Mouse (Mus musculus): ENCODE measurements around the gene Cxcr5. TPM values are rescaled to one million over a fixed set of nuclear protein-coding genes. Genes with fewer than 3 reads are reported as not detected.

The Cxcr5 gene
- total and polyA plus RNA-seq, 2 experiments from 2014 or later = not detected

DNA sequence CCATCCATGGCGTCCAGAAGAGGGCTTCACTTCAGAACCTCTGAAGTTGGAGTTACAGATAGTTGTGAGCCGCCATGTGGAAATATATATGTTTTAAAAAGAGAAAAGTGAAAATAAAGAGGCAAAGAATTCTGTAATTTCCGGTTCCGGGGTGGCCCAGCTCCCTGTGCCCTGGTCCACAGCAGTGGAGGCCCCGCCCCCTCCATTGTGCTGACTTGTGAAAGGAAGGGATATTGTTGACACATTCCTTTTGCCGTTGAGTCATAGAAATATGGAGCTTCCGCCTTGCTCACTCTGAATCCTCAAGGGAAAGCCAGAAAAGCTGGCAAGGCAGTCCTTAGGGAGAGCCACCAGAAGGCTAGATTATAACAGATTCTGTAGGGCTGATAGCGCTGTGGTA is 9.5 kb downstream of the Cxcr5 start:
- H3K27ac ChIP-seq (ENCODE audit: low read depth, low read length) = no peak overlapping the region
- no peaks in the 10 kb centered on the region for H3K36me3 ChIP-seq (ENCODE audit: insufficient read depth)
- DNase-seq = no peak
- no peak overlapping the region for H3K4me3 ChIP-seq (ENCODE audit: low read depth, low read length)
- H3K27me3 ChIP-seq (ENCODE audit: insufficient read depth, low read length) = no peaks in the 10 kb centered on the region
- H3K4me2 ChIP-seq (ENCODE audit: low read depth) = no peak overlapping the region
- no peak overlapping the region for H3K9ac ChIP-seq
- no peaks in the 10 kb centered on the region for H3K9me3 ChIP-seq (ENCODE audit: low read length)
- H3K4me1 ChIP-seq (ENCODE audit: insufficient read depth) = no peaks in the 10 kb centered on the region
- 76% methylated on average over 8 of the region's 8 CpGs for WGBS
- no peak for ATAC-seq
- TF ChIP-seq CTCF (IDR thresholded peaks at IDR 0.05; ENCODE audit: low read depth) = no peak

DNA sequence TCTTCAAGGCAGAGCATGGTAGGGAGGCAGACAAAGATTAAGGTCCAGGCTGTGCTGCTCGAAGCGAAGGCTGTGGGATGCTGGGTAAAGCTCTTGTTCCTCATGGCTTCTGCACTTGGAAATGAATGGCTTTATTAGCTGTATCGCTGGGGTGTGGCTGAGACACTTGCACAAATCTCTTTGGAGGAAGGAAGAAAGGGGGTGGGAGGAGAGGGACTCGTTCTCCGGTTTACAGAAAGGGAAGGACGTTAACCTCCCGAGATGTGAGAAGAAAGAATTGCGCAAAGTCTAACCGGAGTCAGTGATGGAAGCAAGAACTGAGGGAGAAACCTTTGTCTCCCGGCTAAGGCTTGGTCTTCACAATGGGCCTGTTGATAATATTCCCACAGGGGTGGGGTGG is 10.5 kb downstream of the Cxcr5 start:
- WGBS = 88% methylated on average over 10 of the region's 10 CpGs
- no peak for TF ChIP-seq CTCF (IDR thresholded peaks at IDR 0.05; ENCODE audit: low read depth)
- DNase-seq = no peak

DNA sequence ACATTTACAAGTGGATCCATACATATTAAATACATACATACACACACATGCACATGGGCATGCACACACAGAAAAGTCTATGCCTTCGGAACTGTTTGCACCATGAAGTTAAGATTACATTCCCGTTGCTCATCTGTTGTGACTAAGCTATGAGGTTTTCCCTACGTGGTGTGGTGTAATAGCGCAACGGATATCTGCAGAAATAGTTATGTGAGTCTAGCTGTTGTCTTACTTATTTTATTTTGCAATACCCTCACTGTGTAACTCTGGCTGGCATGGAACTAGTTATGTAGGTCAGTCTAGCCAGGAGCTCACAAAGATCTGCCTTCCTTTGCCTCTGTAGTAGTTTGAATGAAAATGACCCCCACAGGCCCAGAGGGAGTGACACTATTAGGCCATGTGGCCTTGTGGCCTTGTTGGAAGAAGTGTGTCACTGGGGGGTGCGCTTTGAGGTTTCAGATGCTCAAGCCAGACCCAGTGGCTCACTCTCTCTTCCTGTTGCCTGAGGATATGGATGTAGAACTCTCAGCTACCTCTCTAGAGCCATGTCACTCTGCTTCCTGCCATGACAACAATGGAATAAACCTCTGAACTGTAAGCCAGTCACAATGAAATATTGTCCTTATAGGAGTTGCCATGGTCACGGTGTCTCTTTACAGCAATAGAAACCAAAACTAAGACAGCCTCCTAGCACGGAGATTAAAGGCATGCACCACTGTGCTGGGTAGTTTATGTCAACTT is 13.1 kb downstream of the Cxcr5 start:
- H3K36me3 ChIP-seq (ENCODE audit: insufficient read depth) = no peaks in the 10 kb centered on the region
- no peak for ATAC-seq
- WGBS = 96% methylated on average over 8 of the region's 8 CpGs

More for the DNA sequence above, 10.5 kb downstream of the Cxcr5 start:
- no peaks in the 10 kb centered on the region for H3K27me3 ChIP-seq (ENCODE audit: insufficient read depth, low read length)
- no peaks in the 10 kb centered on the region for H3K36me3 ChIP-seq (ENCODE audit: insufficient read depth)
- no peaks in the 10 kb centered on the region for H3K9me3 ChIP-seq (ENCODE audit: low read length)
- no peaks in the 10 kb centered on the region for H3K4me1 ChIP-seq (ENCODE audit: insufficient read depth)
- no peak overlapping the region for H3K4me2 ChIP-seq (ENCODE audit: low read depth)
- H3K27ac ChIP-seq (ENCODE audit: low read depth, low read length) = no peak overlapping the region
- H3K4me3 ChIP-seq (ENCODE audit: low read depth, low read length) = no peak overlapping the region
- ATAC-seq = no peak
- no peak overlapping the region for H3K9ac ChIP-seq

DNA sequence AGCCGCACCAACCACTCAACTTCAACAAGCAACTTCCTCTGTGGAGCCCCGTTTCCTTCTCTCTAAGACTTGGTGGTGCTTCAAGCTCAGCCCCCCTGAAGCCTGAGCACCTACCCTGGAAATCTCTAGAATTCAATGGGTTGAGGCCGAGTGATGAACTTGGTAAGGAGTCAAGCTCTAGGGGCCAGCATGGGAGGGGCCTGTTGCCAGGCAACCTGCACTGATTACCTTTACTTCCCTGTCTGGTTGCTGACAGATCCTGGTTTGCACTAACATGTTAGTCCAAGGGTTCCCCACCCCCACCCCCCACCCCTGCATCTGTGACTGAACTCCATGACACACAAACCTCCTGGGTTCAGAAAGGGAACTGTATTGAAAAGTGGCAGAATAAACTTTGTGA is 16.7 kb downstream of the Cxcr5 start:
- H3K4me2 ChIP-seq (ENCODE audit: low read depth) = no peak overlapping the region
- H3K4me3 ChIP-seq (ENCODE audit: low read depth, low read length) = no peak overlapping the region
- no peaks in the 10 kb centered on the region for H3K36me3 ChIP-seq (ENCODE audit: insufficient read depth)
- ATAC-seq (no peak), DNase-seq (no peak)
- no peak overlapping the region for H3K27ac ChIP-seq (ENCODE audit: low read depth, low read length)
- H3K4me1 ChIP-seq (ENCODE audit: insufficient read depth) = no peaks in the 10 kb centered on the region
- H3K9ac ChIP-seq = no peak overlapping the region
- no peaks in the 10 kb centered on the region for H3K9me3 ChIP-seq (ENCODE audit: low read length)
- TF ChIP-seq CTCF (IDR thresholded peaks at IDR 0.05; ENCODE audit: low read depth) = no peak
- H3K27me3 ChIP-seq (ENCODE audit: insufficient read depth, low read length) = no peaks in the 10 kb centered on the region
- 77% methylated on average over 3 of the region's 3 CpGs for WGBS

More for the DNA sequence above, 13.1 kb downstream of the Cxcr5 start:
- DNase-seq = no peak
- Histone ChIP-seq H3K27me3 (ENCODE audit: insufficient read depth, low read length) (no peaks in the 10 kb centered on the region), H3K4me1 (ENCODE audit: insufficient read depth) (no peaks in the 10 kb centered on the region), H3K27ac (ENCODE audit: low read depth, low read length) (no peak overlapping the region), H3K4me3 (ENCODE audit: low read depth, low read length) (no peak overlapping the region), H3K4me2 (ENCODE audit: low read depth) (no peak overlapping the region), H3K9me3 (ENCODE audit: low read length) (no peaks in the 10 kb centered on the region), H3K9ac (no peak overlapping the region)
- no peak for TF ChIP-seq CTCF (IDR thresholded peaks at IDR 0.05; ENCODE audit: low read depth)

DNA sequence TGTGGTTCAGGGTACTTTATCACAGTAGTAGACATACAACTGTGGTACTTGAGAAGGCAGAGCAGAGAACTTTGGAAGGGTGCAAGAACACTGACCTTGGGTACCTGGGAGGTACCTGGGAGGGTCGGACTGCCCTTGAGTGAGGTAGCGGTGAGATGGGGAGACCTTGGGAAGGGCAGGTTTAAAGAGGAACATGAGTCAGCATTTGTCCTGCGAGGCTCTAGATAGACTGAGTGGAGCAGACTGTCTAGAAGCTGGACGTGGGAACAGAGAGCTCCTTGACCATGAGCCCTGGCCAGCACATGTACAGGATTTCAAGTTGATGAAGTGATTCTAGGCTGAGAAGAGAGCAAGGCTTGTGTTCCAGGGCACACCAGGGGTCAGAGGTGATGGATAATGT is 19.3 kb downstream of the Cxcr5 start:
- 87% methylated on average over 4 of the region's 4 CpGs for WGBS
- no peak overlapping the region for H3K4me2 ChIP-seq (ENCODE audit: low read depth)
- no peak overlapping the region for H3K27ac ChIP-seq (ENCODE audit: low read depth, low read length)
- no peaks in the 10 kb centered on the region for H3K4me1 ChIP-seq (ENCODE audit: insufficient read depth)
- DNase-seq (no peak), ATAC-seq (no peak)
- no peaks in the 10 kb centered on the region for H3K9me3 ChIP-seq (ENCODE audit: low read length)
- no peak for TF ChIP-seq CTCF (IDR thresholded peaks at IDR 0.05; ENCODE audit: low read depth)
- no peak overlapping the region for H3K4me3 ChIP-seq (ENCODE audit: low read depth, low read length)
- no peak overlapping the region for H3K9ac ChIP-seq
- no peaks in the 10 kb centered on the region for H3K27me3 ChIP-seq (ENCODE audit: insufficient read depth, low read length)
- H3K36me3 ChIP-seq (ENCODE audit: insufficient read depth) = no peaks in the 10 kb centered on the region

DNA sequence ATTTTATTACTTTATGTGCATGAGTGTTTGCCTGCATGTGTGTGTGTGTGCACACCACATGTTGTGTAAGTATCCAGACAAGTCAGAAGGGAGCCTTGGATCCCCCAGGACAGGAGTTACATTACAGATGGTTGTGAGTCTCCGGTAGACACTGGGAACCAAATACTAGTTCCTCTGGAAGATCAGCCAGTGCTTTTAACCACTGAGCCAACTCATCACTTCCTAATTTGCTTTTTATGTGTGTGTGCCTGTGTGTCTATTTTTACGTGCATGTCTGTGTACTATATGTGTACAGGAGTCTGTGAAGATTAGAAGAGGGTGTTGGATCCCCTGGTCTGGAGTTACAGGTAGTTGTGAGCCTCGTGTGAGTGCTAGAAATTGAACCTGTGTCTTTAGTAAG is 21.0 kb downstream of the Cxcr5 start:
- Histone ChIP-seq H3K27ac (ENCODE audit: low read depth, low read length) (no peak overlapping the region), H3K9ac (no peak overlapping the region), H3K4me3 (ENCODE audit: low read depth, low read length) (no peak overlapping the region), H3K36me3 (ENCODE audit: insufficient read depth) (no peaks in the 10 kb centered on the region), H3K27me3 (ENCODE audit: insufficient read depth, low read length) (no peaks in the 10 kb centered on the region), H3K9me3 (ENCODE audit: low read length) (no peaks in the 10 kb centered on the region), H3K4me1 (ENCODE audit: insufficient read depth) (no peaks in the 10 kb centered on the region), H3K4me2 (ENCODE audit: low read depth) (no peak overlapping the region)
- ATAC-seq (no peak), DNase-seq (no peak)
- TF ChIP-seq CTCF (IDR thresholded peaks at IDR 0.05; ENCODE audit: low read depth) = no peak
- 88% methylated on average over 3 of the region's 3 CpGs for WGBS

DNA sequence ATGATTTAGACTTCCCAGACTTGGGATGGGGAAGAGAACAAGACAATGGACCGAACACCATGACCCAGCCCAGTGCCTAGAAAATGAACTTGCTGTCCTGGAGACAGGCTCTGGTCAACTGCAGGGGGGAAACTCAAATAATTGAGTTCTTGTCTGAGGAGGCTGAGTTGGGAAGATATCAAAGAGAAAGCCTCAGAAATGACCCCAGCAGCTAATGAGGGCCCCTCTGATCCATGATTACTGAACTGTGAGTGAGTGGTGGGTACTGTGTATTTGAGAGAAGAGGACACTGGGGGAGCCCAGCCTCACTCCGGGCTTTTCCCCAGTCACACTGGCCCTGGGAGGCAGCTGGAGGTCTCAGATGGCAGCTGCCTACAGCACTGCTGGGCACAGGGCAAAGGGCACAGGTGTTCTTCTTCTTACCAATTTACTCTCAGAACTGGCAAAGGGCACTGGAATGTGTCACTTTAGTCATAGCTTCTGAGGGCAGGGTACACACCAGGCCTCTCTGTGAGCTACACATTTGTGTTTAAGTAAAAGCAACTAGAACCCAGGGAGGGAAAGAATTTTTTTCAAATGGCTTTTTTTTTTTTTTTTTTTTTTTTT is 21.8 kb downstream of the Cxcr5 start:
- Histone ChIP-seq H3K36me3 (ENCODE audit: insufficient read depth) (no peaks in the 10 kb centered on the region), H3K4me2 (ENCODE audit: low read depth) (no peak overlapping the region), H3K4me3 (ENCODE audit: low read depth, low read length) (no peak overlapping the region), H3K27ac (ENCODE audit: low read depth, low read length) (no peak overlapping the region), H3K4me1 (ENCODE audit: insufficient read depth) (no peaks in the 10 kb centered on the region), H3K9me3 (ENCODE audit: low read length) (no peaks in the 10 kb centered on the region), H3K27me3 (ENCODE audit: insufficient read depth, low read length) (no peaks in the 10 kb centered on the region), H3K9ac (no peak overlapping the region)
- WGBS = 43% methylated on average over 2 of the region's 2 CpGs
- no peak for DNase-seq
- no peak for TF ChIP-seq CTCF (IDR thresholded peaks at IDR 0.05; ENCODE audit: low read depth)
- no peak for ATAC-seq

Data from forebrain, postnatal 0 days (tissue).